Mouse (Mus musculus): ENCODE measurements around the gene Gm10309. TPM values are rescaled to one million over a fixed set of nuclear protein-coding genes. Genes with fewer than 3 reads are reported as not detected.

Gene Gm10309
- polyA plus RNA-seq, 1 experiment = 0.30 TPM

DNA sequence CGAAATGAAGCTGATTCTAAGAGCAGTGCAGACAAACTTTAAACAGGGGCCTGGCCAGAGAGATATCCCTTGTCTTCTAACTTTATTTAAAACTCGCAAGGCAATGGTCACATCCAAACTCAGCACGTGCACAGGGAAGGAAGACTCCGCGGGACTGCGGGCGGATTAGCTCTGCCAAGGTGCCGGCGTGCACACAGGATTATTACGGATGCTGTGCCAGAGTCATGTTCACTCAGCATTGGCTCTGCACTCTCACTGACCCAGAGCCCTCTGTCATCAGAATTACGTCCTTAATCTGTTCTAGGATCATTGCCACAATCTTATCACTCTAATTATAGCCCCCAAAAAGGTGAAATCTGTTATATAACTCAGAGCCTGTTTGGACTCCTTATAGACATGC, 16.2 kb upstream of the Gm10309 start:
- TF ChIP-seq POLR2A (IDR thresholded peaks at IDR 0.05; ENCODE audit: borderline replicate concordance, extremely low read depth, low read depth, low read length) = no peak
- no peak for TF ChIP-seq CTCF (IDR thresholded peaks at IDR 0.05; ENCODE audit: insufficient read depth, low read length)
- DNase-seq = no peak
- WGBS = 87% methylated on average over 11 of the region's 11 CpGs
- H3K4me3 ChIP-seq (replicated peaks; ENCODE audit: extremely low read depth, low read depth, low read length) = no peak overlapping the region
- H3K4me1 ChIP-seq (ENCODE audit: control insufficient read depth, insufficient read depth, low read length) = peaks cover 5% of the 10 kb centered on the region; the same call in 1 of the 2 replicates

- TF ChIP-seq CTCF (IDR thresholded peaks at IDR 0.05; ENCODE audit: insufficient read depth, low read length) (no peak), POLR2A (IDR thresholded peaks at IDR 0.05; ENCODE audit: borderline replicate concordance, extremely low read depth, low read depth, low read length) (no peak)
- H3K4me1 ChIP-seq (ENCODE audit: control insufficient read depth, insufficient read depth, low read length) = peaks cover 20% of the 10 kb centered on the region
- H3K4me3 ChIP-seq (replicated peaks; ENCODE audit: extremely low read depth, low read depth, low read length) = no peak overlapping the region
- WGBS = 85% methylated on average over 7 of the region's 7 CpGs
- no peak for DNase-seq
Measured at GRCm38 (mm10) chr17:86518604-86519003, 13.6 kb upstream of the Gm10309 start.

DNA sequence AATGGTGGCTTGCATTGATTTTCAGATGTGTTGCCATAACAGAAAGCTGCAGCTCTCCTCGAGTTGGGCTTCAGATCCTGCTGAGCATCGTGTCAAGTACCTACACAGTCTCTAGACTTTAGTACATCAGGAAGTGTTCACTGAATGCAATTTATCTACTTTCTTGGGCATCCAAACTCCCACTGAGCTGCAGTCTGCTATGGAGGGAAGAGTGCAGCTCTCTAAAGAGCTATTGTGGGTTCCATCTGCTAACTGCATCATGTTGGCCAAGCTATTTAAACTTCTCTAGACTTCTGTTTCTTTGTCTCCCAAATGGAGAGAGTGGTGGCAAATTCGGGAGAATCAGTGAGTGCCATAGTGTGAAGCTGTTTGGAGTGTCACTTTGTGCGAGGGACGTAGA, 11.6 kb upstream of the Gm10309 start:
- peaks cover 25% of the 10 kb centered on the region for H3K4me1 ChIP-seq (ENCODE audit: control insufficient read depth, insufficient read depth, low read length)
- TF ChIP-seq CTCF (IDR thresholded peaks at IDR 0.05; ENCODE audit: insufficient read depth, low read length) (no peak), POLR2A (IDR thresholded peaks at IDR 0.05; ENCODE audit: borderline replicate concordance, extremely low read depth, low read depth, low read length) (no peak)
- WGBS = 72% methylated on average over 5 of the region's 5 CpGs
- DNase-seq = no peak
- H3K4me3 ChIP-seq (replicated peaks; ENCODE audit: extremely low read depth, low read depth, low read length) = no peak overlapping the region

DNA sequence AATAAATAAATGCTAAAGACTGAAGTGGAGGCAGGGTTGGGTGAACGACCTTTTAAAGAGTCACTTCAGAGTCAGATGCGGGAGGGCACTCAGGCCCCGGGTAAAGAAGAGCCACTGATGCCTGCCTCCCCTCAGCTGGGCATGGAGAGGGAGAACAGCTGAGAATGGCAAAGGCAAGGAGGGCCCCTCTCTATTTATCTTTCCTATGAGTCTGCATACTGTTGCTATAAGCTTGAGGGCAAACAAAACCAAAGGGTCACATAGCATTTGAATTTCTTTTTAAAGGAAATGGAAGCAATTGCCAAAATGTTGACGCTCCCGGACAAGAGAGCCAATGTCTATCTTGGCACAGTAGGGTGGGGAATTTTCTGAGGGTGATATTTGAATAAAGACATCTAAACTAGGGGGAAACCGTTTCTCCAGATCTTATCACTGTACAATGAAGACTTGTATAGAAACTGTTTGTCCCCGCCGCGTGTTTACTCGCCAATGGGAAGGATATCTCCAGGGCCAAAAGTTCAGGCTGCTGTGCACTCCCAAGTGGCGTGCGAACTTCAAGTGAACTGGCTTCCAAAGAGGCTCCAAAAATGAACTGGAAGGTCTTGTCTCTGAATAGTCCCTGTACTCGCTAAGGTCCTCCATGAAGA, 10.1 kb upstream of the Gm10309 start:
- Histone ChIP-seq H3K4me1 (ENCODE audit: control insufficient read depth, insufficient read depth, low read length) (peaks cover 28% of the 10 kb centered on the region), H3K4me3 (replicated peaks; ENCODE audit: extremely low read depth, low read depth, low read length) (no peak overlapping the region)
- 17% methylated on average over 13 of the region's 13 CpGs for WGBS
- DNase-seq = no peak
- no peak for TF ChIP-seq CTCF (IDR thresholded peaks at IDR 0.05; ENCODE audit: insufficient read depth, low read length)

- TF ChIP-seq CTCF (IDR thresholded peaks at IDR 0.05; ENCODE audit: insufficient read depth, low read length) (no peak), POLR2A (IDR thresholded peaks at IDR 0.05; ENCODE audit: borderline replicate concordance, extremely low read depth, low read depth, low read length) (no peak)
- 44% methylated on average over 5 of the region's 5 CpGs for WGBS
- peaks cover 32% of the 10 kb centered on the region for H3K4me1 ChIP-seq (ENCODE audit: control insufficient read depth, insufficient read depth, low read length)
- no peak overlapping the region for H3K4me3 ChIP-seq (replicated peaks; ENCODE audit: extremely low read depth, low read depth, low read length)
- no peak for DNase-seq
Measured at GRCm38 (mm10) chr17:86509871-86510270, 4.8 kb upstream of the Gm10309 start.

GRCm38 (mm10) chr17:86508212-86508490, 3.1 kb upstream of the Gm10309 start:
- 85% methylated on average over 3 of the region's 3 CpGs for WGBS

DNA sequence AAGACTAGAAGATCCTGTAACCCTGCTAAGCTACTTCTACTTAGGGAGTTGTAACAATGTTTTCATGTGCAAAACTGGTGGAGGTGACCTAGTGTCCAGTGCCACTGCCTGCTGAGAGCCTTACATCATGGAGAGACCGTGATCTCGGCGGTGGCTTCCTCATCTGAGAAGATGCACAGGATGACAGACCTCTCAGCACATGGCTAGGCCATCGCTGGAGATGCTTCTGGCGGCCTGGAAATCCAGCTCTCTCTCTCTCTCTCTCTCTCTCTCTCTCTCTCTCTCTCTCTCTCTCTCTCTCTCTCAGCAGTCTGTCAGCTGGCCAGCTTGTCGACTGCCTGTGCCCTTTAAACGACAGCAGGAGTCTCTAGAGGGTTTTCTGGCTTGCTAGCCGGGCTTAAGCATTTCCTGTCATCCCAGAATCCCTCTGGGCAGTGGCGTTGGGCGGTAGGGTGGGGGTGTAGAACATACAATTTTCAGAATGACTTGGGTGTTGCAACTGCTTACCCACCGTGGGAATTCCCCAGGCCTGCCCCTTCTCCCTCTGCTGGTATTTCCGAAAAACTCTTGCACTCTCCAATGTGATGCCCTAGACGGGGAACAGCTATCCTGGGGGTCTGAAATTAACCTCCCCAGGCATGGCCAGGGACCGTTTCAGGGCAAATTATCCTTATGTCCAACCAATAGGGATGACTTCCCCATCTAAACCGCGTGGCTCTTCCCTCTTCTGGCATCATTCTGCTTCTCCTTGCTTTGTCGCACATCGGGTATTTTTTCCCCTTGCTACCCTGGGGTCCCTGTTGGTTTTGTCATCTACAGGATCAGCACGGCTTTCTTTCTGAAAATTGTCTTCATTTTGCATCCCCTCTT, 2.5 kb upstream of the Gm10309 start:
- Histone ChIP-seq H3K4me1 (ENCODE audit: control insufficient read depth, insufficient read depth, low read length) (peaks cover 16% of the 10 kb centered on the region), H3K4me3 (replicated peaks; ENCODE audit: extremely low read depth, low read depth, low read length) (no peak overlapping the region)
- 41% methylated on average over 19 of the region's 19 CpGs for WGBS
- DNase-seq = no peak
- TF ChIP-seq CTCF (IDR thresholded peaks at IDR 0.05; ENCODE audit: insufficient read depth, low read length) (no peak), POLR2A (IDR thresholded peaks at IDR 0.05; ENCODE audit: borderline replicate concordance, extremely low read depth, low read depth, low read length) (no peak)

More at GRCm38 (mm10) chr17:86508212-86508490, 3.1 kb upstream of the Gm10309 start:
- DNase-seq = no peak
- Histone ChIP-seq H3K4me1 (ENCODE audit: control insufficient read depth, insufficient read depth, low read length) (peaks cover 17% of the 10 kb centered on the region), H3K4me3 (replicated peaks; ENCODE audit: extremely low read depth, low read depth, low read length) (no peak overlapping the region)
- TF ChIP-seq POLR2A (IDR thresholded peaks at IDR 0.05; ENCODE audit: borderline replicate concordance, extremely low read depth, low read depth, low read length) (no peak), CTCF (IDR thresholded peaks at IDR 0.05; ENCODE audit: insufficient read depth, low read length) (no peak)

GRCm38 (mm10) chr17:86506881-86507280, 1.8 kb upstream of the Gm10309 start:
- 37% methylated on average over 5 of the region's 5 CpGs for WGBS
- peaks cover 16% of the 10 kb centered on the region for H3K4me1 ChIP-seq (ENCODE audit: control insufficient read depth, insufficient read depth, low read length)
- no peak for TF ChIP-seq CTCF (IDR thresholded peaks at IDR 0.05; ENCODE audit: insufficient read depth, low read length)
- peak; percentile 35; the same call in 1 of the 2 replicates for TF ChIP-seq POLR2A (IDR thresholded peaks at IDR 0.05; ENCODE audit: borderline replicate concordance, extremely low read depth, low read depth, low read length)
- peak overlapping the region; percentile 12 for H3K4me3 ChIP-seq (replicated peaks; ENCODE audit: extremely low read depth, low read depth, low read length)
- no peak for DNase-seq

- Histone ChIP-seq H3K4me1 (ENCODE audit: control insufficient read depth, insufficient read depth, low read length) (peaks cover 27% of the 10 kb centered on the region), H3K4me3 (replicated peaks; ENCODE audit: extremely low read depth, low read depth, low read length) (no peak overlapping the region)
- WGBS = 88% methylated on average over 9 of the region's 9 CpGs
- TF ChIP-seq CTCF (IDR thresholded peaks at IDR 0.05; ENCODE audit: insufficient read depth, low read length) = no peak
- no peak for TF ChIP-seq POLR2A (IDR thresholded peaks at IDR 0.05; ENCODE audit: borderline replicate concordance, extremely low read depth, low read depth, low read length)
- DNase-seq = no peak
Measured at GRCm38 (mm10) chr17:86503208-86503897, 1.7 kb downstream of the Gm10309 start.

Data from lung, adult 2 months (tissue).